Mouse (Mus musculus) E14TG2a.4 (cell line): Measurements from ENCODE around the gene Thsd4.

Experiments used
- CTCF ChIP-seq: conservative IDR thresholded peaks from 2 replicates; pipeline ENCODE4 v1.5.1; 2014; ENCODE audit warnings: low read length
- POU5F1 ChIP-seq: IDR thresholded peaks from 2 replicates; pipeline ENCODE4 v1.6.1; 2014; ENCODE audit warnings: low read length, borderline replicate concordance

DNA sequence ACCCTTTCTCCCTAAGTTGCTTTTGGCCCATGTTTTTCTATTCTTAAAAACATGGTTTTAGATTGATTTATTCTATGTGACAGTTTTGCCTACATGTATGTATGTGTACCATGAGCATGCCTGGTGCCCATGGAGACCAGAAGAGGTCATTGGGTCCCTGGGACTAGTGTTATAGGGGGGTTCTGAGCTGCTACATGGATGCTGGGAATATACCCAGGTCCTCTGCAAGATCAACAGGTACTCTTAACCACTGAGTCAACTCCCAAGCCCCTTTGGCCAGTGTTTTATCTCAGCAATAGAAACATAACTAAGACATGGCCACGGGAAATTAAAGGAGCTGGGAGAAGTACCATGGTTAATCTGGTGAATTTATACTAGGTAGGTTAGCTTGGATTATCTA is 371.3 kb downstream of the Thsd4 start:
- no peak for TF ChIP-seq CTCF
- no peak for TF ChIP-seq POU5F1
